Mouse (Mus musculus) embryonic stem cell, embryonic (primary cell): ENCODE results near the gene Zbp1.

Source experiments
- CTCF ChIA-PET, 4 experiments: fragments of 300-600 bp in 2 of 4; fragments of 350-600 bp in 2 of 4; sonication (Branson Sonifier 250); formaldehyde crosslinking; loops; one replicate each; lab custom pipeline; 2022; ENCODE audit warnings: inconsistent platforms in 2 of 4; lab: Charles Lee
- POLR2A ChIA-PET, 4 experiments: fragments of 300-600 bp in 2 of 4; fragments of 350-600 bp in 2 of 4; sonication (Branson Sonifier 250); formaldehyde crosslinking; loops; one replicate each; lab custom pipeline; 2022; ENCODE audit warnings: antibody characterized with exemption in 4 of 4, inconsistent platforms in 1 of 4; lab: Charles Lee

The Zbp1 gene

GRCm38 (mm10) chr2:173163380-173163779 lies 55.3 kb downstream of the Zbp1 start:
- ChIA-PET POLR2A (no interaction called here), CTCF (interaction anchor here in 3 of 4 experiments (0.7 to 2.0 kb wide), 7 partner anchors 10 to 1333 kb away, joined by 3 to 8 read pairs (median 3); no protein-coding TSS in a partner anchor)

DNA sequence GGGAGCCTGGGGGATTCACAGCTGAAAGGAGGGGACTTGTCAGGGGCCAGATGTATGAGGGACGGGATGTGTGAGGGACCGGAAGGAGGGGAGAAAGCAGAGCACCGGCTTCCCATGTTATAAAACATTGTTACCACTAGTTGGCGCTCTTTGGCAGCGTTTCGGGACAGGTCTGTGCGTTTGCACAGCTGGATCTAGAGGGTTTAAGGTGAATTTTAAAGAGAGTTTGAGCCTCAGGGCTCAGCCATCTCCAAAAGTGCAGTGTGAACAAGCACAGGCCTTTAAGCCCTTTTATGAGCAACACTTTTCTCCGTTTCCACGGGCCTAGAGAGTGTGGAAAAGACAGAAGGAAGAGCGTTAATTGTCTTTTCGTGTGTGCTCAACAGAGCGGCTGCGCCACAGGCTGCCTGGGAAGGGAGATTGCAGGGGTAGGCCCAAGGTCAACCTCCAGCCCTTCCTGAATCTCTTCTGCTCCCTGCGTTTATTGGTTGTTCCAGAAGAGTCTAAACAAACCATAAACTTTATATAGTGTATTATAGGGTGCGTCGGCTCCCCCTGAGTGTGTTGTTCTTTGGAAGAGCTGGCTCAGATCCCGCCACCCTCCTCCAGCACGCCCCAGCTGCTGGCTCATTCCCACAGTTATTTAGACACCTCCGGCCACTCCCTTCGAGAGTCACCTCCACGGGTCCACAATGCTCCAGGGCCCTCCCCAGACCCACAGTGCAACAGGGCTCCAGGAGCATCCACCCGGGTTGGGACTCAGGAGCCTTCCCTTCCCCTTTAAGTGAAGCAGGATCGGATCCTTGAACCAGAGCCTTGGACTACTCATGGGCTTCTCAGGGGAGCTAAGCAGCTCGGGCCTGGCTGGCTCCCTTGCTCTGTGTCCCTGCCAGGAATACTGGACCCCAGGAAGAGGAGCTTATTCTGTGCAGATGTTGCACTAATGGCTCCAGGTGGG lies 59.1 kb downstream of the Zbp1 start:
- CTCF ChIA-PET: interaction anchor here in 3 of 4 experiments (0.5 to 2.9 kb wide), 38 partner anchors 9 to 684 kb away, joined by 3 to 12 read pairs (median 4); partner anchors contain the start of gene Zbp1 (in 1 of the 3)
- POLR2A ChIA-PET: interaction anchor here in 3 of 4 experiments (0.6 to 1.6 kb wide), 14 partner anchors 9 to 936 kb away, joined by 3 to 10 read pairs (median 3); no protein-coding TSS in a partner anchor

DNA sequence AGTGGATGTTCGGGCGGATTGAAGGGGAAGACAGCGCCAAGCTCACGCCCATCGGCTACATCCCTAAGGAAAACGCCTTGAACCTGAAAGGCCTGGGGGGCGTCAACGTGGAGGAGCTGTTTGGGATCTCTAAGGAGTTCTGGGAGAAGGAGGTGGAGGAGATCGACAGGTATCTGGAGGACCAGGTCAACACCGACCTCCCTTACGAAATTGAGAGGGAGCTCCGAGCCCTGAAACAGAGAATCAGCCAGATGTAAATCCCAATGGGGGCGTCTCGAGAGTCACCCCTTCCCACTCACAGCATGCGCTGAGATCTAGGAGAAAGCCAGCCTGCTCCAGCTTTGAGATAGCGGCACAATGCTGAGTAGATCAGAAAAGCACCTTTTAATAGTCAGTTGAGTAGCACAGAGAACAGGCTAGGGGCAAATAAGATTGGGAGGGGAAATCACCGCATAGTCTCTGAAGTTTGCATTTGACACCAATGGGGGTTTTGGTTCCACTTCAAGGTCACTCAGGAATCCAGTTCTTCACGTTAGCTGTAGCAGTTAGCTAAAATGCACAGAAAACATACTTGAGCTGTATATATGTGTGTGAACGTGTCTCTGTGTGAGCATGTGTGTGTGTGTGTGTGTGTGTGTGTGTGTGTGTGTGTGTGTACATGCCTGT lies 60.2 kb downstream of the Zbp1 start:
- POLR2A ChIA-PET: interaction anchor here in 3 of 4 experiments (0.6 to 1.6 kb wide), 6 partner anchors 10 to 918 kb away, joined by 3 to 10 read pairs (median 3); no protein-coding TSS in a partner anchor
- CTCF ChIA-PET: interaction anchor here in 3 of 4 experiments (0.5 to 2.9 kb wide), 26 partner anchors 13 to 959 kb away, joined by 3 to 12 read pairs (median 4); partner anchors contain the start of genes Vapb (in 1 of the 3) and Zbp1 (in 1 of the 3)

GRCm38 (mm10) chr2:173157871-173158270 lies 60.9 kb downstream of the Zbp1 start:
- POLR2A ChIA-PET: interaction anchor here in 2 of 4 experiments (0.7 to 1.5 kb wide), 3 partner anchors 15 to 1503 kb away, joined by 4 to 10 read pairs (median 9); no protein-coding TSS in a partner anchor
- CTCF ChIA-PET: interaction anchor here in 3 of 4 experiments (0.6 to 2.9 kb wide), 8 partner anchors 29 to 1669 kb away, joined by 3 to 14 read pairs (median 4); partner anchors contain the start of genes Rbm38 (in 1 of the 3) and Vapb (in 1 of the 3)

DNA sequence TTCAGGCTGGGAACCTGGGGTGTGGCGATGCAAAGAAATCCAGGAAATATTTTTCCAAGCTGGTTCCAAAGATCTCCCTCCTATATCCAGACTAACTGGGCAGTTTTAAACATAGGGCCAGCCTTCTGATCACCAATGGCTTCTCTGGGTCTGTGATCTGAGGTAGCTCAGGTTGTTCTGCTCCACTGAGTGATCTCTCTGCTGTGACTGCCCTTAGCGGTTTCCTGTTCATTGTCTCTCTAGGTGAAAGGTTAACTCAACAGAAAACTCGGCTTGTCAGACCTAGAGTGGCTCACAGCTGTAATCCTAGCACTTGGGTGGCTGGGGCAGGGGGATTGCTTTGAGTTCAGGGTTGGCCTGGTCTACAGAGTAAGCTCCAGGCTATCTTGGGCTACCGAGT lies 61.3 kb downstream of the Zbp1 start:
- POLR2A ChIA-PET: interaction anchor here in 1 of 4 experiments (0.7 kb wide), 2 partner anchors 30 to 1503 kb away, joined by 4 to 9 read pairs; no protein-coding TSS in a partner anchor
- CTCF ChIA-PET: interaction anchor here in 2 of 4 experiments (0.6 to 0.7 kb wide), 5 partner anchors 30 to 1668 kb away, joined by 3 to 14 read pairs (median 3); partner anchors contain the start of gene Rbm38 (in 1 of the 2)

GRCm38 (mm10) chr2:173156923-173157322 lies 61.8 kb downstream of the Zbp1 start:
- ChIA-PET CTCF (interaction anchor here in 2 of 4 experiments (0.7 kb wide), 4 partner anchors 11 to 1668 kb away, joined by 3 to 14 read pairs (median 4); no protein-coding TSS in a partner anchor), POLR2A (interaction anchor here in 1 of 4 experiments (0.6 to 0.7 kb wide), 2 partner anchors 30 to 648 kb away, joined by 3 to 4 read pairs; no protein-coding TSS in a partner anchor)
